Mouse (Mus musculus): Measurements from ENCODE around the gene Itpk1.

DNA sequence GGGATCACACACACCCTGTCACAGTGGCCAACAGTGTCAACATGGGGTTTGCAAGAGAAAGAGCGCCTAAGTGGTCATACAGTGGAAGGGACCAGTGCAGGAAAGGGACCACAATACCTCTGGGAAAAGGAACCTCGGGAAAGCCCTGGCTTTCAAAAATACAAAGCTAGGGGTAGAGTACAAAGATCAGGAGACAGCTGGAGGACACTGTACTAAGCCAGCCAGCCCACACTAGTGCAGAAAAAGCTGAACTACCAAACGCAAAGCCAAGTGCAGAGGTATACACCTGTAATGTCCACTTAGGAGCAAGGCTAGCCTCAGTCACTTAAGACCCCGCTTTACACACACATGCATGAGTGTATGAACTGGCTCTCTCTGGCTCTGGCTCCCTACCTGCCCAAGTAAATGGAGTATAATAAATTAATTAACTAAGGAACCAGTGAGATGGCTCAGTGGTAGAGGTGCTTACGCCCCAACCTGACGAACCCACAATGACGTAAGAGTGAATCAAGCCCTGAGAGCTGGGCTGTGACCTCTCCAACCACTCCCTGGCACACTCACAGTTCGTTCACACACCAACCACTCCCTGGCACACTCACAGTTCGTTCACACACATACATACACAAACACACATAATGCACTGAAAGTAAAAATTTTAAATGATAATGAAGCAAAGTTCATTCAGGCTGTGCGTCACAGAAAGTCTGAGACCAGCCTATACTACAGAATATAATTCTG is 39.1 kb downstream of the Itpk1 start:
- TF ChIP-seq POLR2A (IDR thresholded peaks at IDR 0.05; ENCODE audit: insufficient read depth, low read depth, low read length) (no peak), EP300 (IDR thresholded peaks at IDR 0.05; ENCODE audit: insufficient read depth, low read depth, low read length) (no peak)
